Mouse (Mus musculus) heart, embryonic 10.5 days (tissue): ENCODE measurements at regions not wholly inside any gene's neighbourhood (a gene's known extent, or its start where the extent isn't known, plus 50 kb on each side); places are given as distances from the start of the nearest gene placed in this dataset.
A peak's percentile ranks its signal among the peaks of the same experiment; 100 is the strongest.

Source experiments
- DNase-seq: peaks from one replicate; pipeline ENCODE4 v3.0.0-alpha.2; 2017; ENCODE audit warnings: low spot score
- H3K27ac ChIP-seq: fragments of 300-500 bp; sonication (generic); 2 replicates; pipeline ENCODE4 v1.5.1; 2016; ENCODE audit warnings: mild to moderate bottlenecking
- H3K27me3 ChIP-seq: fragments of 300-500 bp; sonication (generic); 2 replicates; pipeline ENCODE4 v1.6.1; 2016; ENCODE audit warnings: mild to moderate bottlenecking; ENCODE audit not compliant: poor library complexity, insufficient read depth, severe bottlenecking
- H3K36me3 ChIP-seq: fragments of 300-500 bp; sonication (generic); 2 replicates; pipeline ENCODE4 v1.6.1; 2016; ENCODE audit warnings: mild to moderate bottlenecking, moderate library complexity
- H3K4me1 ChIP-seq: fragments of 300-500 bp; sonication (generic); 2 replicates; pipeline ENCODE4 v1.6.1; 2016; ENCODE audit warnings: mild to moderate bottlenecking
- H3K4me3 ChIP-seq: fragments of 300-500 bp; sonication (generic); 2 replicates; pipeline ENCODE4 v1.5.1; 2016; ENCODE audit warnings: mild to moderate bottlenecking, moderate library complexity
- H3K9me3 ChIP-seq: fragments of 300-500 bp; sonication (generic); 2 replicates; pipeline ENCODE4 v1.6.1; 2016; ENCODE audit warnings: mild to moderate bottlenecking, moderate library complexity
- WGBS: fragments of 180-500 bp; shearing (Covaris S2); methylation state at CpG from one replicate; pipeline ENCODE4 v1.1.7; 2016; 5-methylcytosine and 5-hydroxymethylcytosine counted together

- Histone ChIP-seq H3K9me3 (no peaks in the 10 kb centered on the region), H3K4me1 (0 out of 2 replicates have a peak, but pooled peaks cover 6% of the 10 kb centered on the region), H3K27me3 (no peaks in the 10 kb centered on the region), H3K4me3 (no peak overlapping the region), H3K27ac (no peak overlapping the region), H3K36me3 (no peaks in the 10 kb centered on the region)
- DNase-seq = no peak
- 90% methylated on average over 4 of the region's 4 CpGs for WGBS
These were observed 759.8 kb upstream of the Car8 start for GRCm38 (mm10) chr4:8998606-8999005.

- Histone ChIP-seq H3K9me3 (no peaks in the 10 kb centered on the region), H3K4me3 (no peak overlapping the region), H3K4me1 (peaks cover 33% of the 10 kb centered on the region), H3K27ac (no peak overlapping the region), H3K36me3 (no peaks in the 10 kb centered on the region), H3K27me3 (no peaks in the 10 kb centered on the region)
- peak; percentile 52 for DNase-seq
- WGBS = 82% methylated on average over 1 of the region's 1 CpGs
These were observed 753.3 kb upstream of the Car8 start for GRCm38 (mm10) chr4:8992171-8992570.

- Histone ChIP-seq H3K27ac (no peak overlapping the region; the same call in 1 of the 2 replicates), H3K9me3 (no peaks in the 10 kb centered on the region), H3K4me1 (peaks cover 40% of the 10 kb centered on the region), H3K4me3 (no peak overlapping the region), H3K36me3 (no peaks in the 10 kb centered on the region), H3K27me3 (no peaks in the 10 kb centered on the region)
- 86% methylated on average over 5 of the region's 5 CpGs for WGBS
- peak; percentile 30 for DNase-seq
These were observed 751.7 kb upstream of the Car8 start for GRCm38 (mm10) chr4:8990551-8990950.

- WGBS = 91% methylated on average over 6 of the region's 6 CpGs
- no peaks in the 10 kb centered on the region for H3K36me3 ChIP-seq
- no peak overlapping the region for H3K27ac ChIP-seq
- H3K4me3 ChIP-seq = no peak overlapping the region
- no peaks in the 10 kb centered on the region for H3K27me3 ChIP-seq
- DNase-seq = peak; percentile 59
- peaks cover 40% of the 10 kb centered on the region for H3K4me1 ChIP-seq
- H3K9me3 ChIP-seq = no peaks in the 10 kb centered on the region
These were observed 750.8 kb upstream of the Car8 start for GRCm38 (mm10) chr4:8989614-8990013.

GRCm38 (mm10) chr4:8989110-8989509 lies 750.3 kb upstream of the Car8 start:
- Histone ChIP-seq H3K27ac (no peak overlapping the region), H3K27me3 (no peaks in the 10 kb centered on the region), H3K4me1 (peaks cover 40% of the 10 kb centered on the region), H3K36me3 (no peaks in the 10 kb centered on the region), H3K4me3 (no peak overlapping the region), H3K9me3 (no peaks in the 10 kb centered on the region)
- 80% methylated on average over 4 of the region's 4 CpGs for WGBS
- DNase-seq = peak; percentile 53

GRCm38 (mm10) chr4:8988345-8988733 lies 749.5 kb upstream of the Car8 start:
- Histone ChIP-seq H3K27ac (peak overlapping the region; percentile 32; the same call in 1 of the 2 replicates), H3K4me1 (peaks cover 40% of the 10 kb centered on the region), H3K27me3 (no peaks in the 10 kb centered on the region), H3K9me3 (no peaks in the 10 kb centered on the region), H3K4me3 (no peak overlapping the region), H3K36me3 (no peaks in the 10 kb centered on the region)
- peak; percentile 58 for DNase-seq
- 44% methylated on average over 8 of the region's 8 CpGs for WGBS

- DNase-seq = peak; percentile 35
- H3K36me3 ChIP-seq = no peaks in the 10 kb centered on the region
- WGBS = 69% methylated on average over 10 of the region's 10 CpGs
- no peaks in the 10 kb centered on the region for H3K9me3 ChIP-seq
- no peak overlapping the region for H3K4me3 ChIP-seq
- H3K27ac ChIP-seq = peak overlapping the region; percentile 32
- peaks cover 40% of the 10 kb centered on the region for H3K4me1 ChIP-seq
- H3K27me3 ChIP-seq = no peaks in the 10 kb centered on the region
These were observed 748.9 kb upstream of the Car8 start for GRCm38 (mm10) chr4:8987544-8988344.

- Histone ChIP-seq H3K9me3 (no peaks in the 10 kb centered on the region), H3K27ac (no peak overlapping the region), H3K4me1 (peaks cover 40% of the 10 kb centered on the region), H3K27me3 (no peaks in the 10 kb centered on the region), H3K36me3 (no peaks in the 10 kb centered on the region), H3K4me3 (no peak overlapping the region)
- peak; percentile 55 for DNase-seq
- whole genome bisulfite sequencing = 71% methylated on average over 13 of the region's 13 CpGs
These were observed 747.7 kb upstream of the Car8 start for GRCm38 (mm10) chr4:8986394-8987091.

- Histone ChIP-seq H3K27ac (no peak overlapping the region), H3K4me3 (no peak overlapping the region), H3K9me3 (no peaks in the 10 kb centered on the region), H3K27me3 (no peaks in the 10 kb centered on the region), H3K36me3 (no peaks in the 10 kb centered on the region), H3K4me1 (peaks cover 24% of the 10 kb centered on the region)
- WGBS = 82% methylated on average over 5 of the region's 5 CpGs
- DNase-seq = no peak
These were observed 745.3 kb upstream of the Car8 start for GRCm38 (mm10) chr4:8984059-8984606.

- Histone ChIP-seq H3K4me1 (no peaks in the 10 kb centered on the region), H3K36me3 (no peaks in the 10 kb centered on the region), H3K9me3 (no peaks in the 10 kb centered on the region), H3K4me3 (no peak overlapping the region), H3K27ac (no peak overlapping the region), H3K27me3 (no peaks in the 10 kb centered on the region)
- DNase-seq = no peak
- 80% methylated on average over 8 of the region's 8 CpGs for WGBS
These were observed 740.1 kb upstream of the Car8 start for GRCm38 (mm10) chr4:8978949-8979348.

GRCm38 (mm10) chr4:8969951-8970455 lies 731.2 kb upstream of the Car8 start:
- H3K4me1 ChIP-seq = no peaks in the 10 kb centered on the region
- no peaks in the 10 kb centered on the region for H3K27me3 ChIP-seq
- no peaks in the 10 kb centered on the region for H3K9me3 ChIP-seq
- H3K4me3 ChIP-seq = no peak overlapping the region
- H3K36me3 ChIP-seq = no peaks in the 10 kb centered on the region
- no peak for DNase-seq
- no peak overlapping the region for H3K27ac ChIP-seq
- whole genome bisulfite sequencing = 79% methylated on average over 5 of the region's 5 CpGs

GRCm38 (mm10) chr4:8968741-8969140 lies 729.9 kb upstream of the Car8 start:
- H3K27me3 ChIP-seq = no peaks in the 10 kb centered on the region
- H3K4me3 ChIP-seq = no peak overlapping the region
- no peaks in the 10 kb centered on the region for H3K36me3 ChIP-seq
- H3K9me3 ChIP-seq = no peaks in the 10 kb centered on the region
- H3K4me1 ChIP-seq = 0 out of 2 replicates have a peak, but pooled peaks cover 2% of the 10 kb centered on the region
- no peak for DNase-seq
- WGBS = 50% methylated on average over 3 of the region's 3 CpGs
- no peak overlapping the region for H3K27ac ChIP-seq

GRCm38 (mm10) chr4:8967986-8968385 lies 729.1 kb upstream of the Car8 start:
- WGBS = 82% methylated on average over 3 of the region's 3 CpGs
- no peak overlapping the region for H3K27ac ChIP-seq
- no peaks in the 10 kb centered on the region for H3K9me3 ChIP-seq
- DNase-seq = no peak
- H3K4me1 ChIP-seq = peaks cover 9% of the 10 kb centered on the region
- no peak overlapping the region for H3K4me3 ChIP-seq
- H3K36me3 ChIP-seq = no peaks in the 10 kb centered on the region
- no peaks in the 10 kb centered on the region for H3K27me3 ChIP-seq
